Comparison of ENCODE assay signal across 23 mouse cellular contexts in the genomic region with DNA sequence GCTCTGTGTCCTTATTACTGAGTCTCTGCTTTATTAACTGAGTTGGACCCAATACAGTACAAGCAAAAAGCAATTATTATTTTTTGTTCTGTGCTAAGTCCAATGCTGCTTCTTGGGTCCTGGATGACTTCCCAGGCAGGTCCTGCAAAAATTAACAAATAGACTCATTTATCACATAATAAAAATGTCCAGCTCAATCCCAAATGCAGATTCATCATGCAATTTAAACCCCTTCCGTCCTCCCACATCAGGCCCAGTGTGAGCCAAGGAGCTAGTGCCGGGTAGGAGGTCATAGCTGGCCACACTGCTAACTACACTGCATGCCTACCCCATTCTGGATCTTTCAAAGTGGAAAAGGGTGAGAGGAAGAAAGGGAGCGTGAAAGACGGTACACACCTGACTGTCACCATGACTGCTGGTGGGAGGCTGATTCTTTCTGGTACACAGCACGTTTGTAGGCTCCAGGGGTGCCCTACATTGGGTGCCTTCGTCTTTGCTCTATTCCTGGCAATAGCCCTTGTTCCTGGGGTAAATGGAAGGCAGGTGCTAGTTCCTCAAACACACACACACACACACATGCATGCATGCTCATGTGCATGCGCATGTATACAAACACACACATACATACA.
A peak's percentile ranks its signal among the peaks of the same experiment; 100 is the strongest.
DNase-seq lines count a peak whose midpoint lies in the region; ATAC-seq and TF ChIP-seq lines count a peak whose summit lies in the region.
"Had no signal": no experiment of that assay in that cellular context is flagged by ENCODE, and none has a peak within 500 bp of the region (broad histone marks: within the 10 kb centered on the region; RNA-seq: fewer than 3 reads in every experiment).

No protein-coding gene starts in this region.

- peaks cover 3% of the 10 kb centered on the region for H3K9me3 ChIP-seq in lung, embryonic 16.5 days (ENCODE audit: control insufficient read depth, low read length)
- no peaks in the 10 kb centered on the region for H3K9me3 ChIP-seq in forebrain, embryonic 12.5 days
- H3K9me3 ChIP-seq: embryonic facial prominence, embryonic 15.5 days; forebrain, embryonic 15.5 days; hindbrain, embryonic 12.5 days; midbrain, embryonic 10.5 days; neural tube, embryonic 15.5 days had no signal

- ATAC-seq in lung, embryonic 16.5 days (ENCODE audit: low read depth) = no peak
- ATAC-seq in cerebellum, adult (ENCODE audit: insufficient number of reproducible peaks, low FRiP score, low TSS enrichment) = no peak
- no peak for ATAC-seq in forebrain, embryonic 12.5 days (ENCODE audit: low FRiP score)
- ATAC-seq: CD4-positive, CD25-positive, alpha-beta regulatory T cell, adult 4 months; forebrain, embryonic 15.5 days; lung, postnatal 0 days had no signal

- 58% methylated on average over 7 of the region's 7 CpGs for WGBS in kidney, adult 2 months
- WGBS in lung, embryonic 16.5 days = 73% methylated on average over 7 of the region's 7 CpGs
- 79% methylated on average over 7 of the region's 7 CpGs for WGBS in lung, adult 2 months
- WGBS in forebrain, embryonic 12.5 days = 88% methylated on average over 7 of the region's 7 CpGs

- H3K9ac ChIP-seq in lung, embryonic 16.5 days (ENCODE audit: low read length) = no peak overlapping the region
- H3K9ac ChIP-seq in forebrain, embryonic 12.5 days = no peak overlapping the region
- H3K9ac ChIP-seq: embryonic facial prominence, embryonic 15.5 days; forebrain, embryonic 15.5 days; hindbrain, embryonic 12.5 days; liver, embryonic 14.5 days; neural tube, embryonic 15.5 days had no signal

- peak; percentile 5 for DNase-seq in kidney, adult 2 months
- no peak for DNase-seq in kidney, adult 18-20 months
- DNase-seq in lung, adult 2 months = no peak
- peak; percentile 40 to 41 for DNase-seq in thymus, postnatal 10 days (ENCODE audit: low spot score in 2 of 2)
- DNase-seq: adrenal gland, postnatal 14 days; cerebellum, adult 8-10 months; cerebellum, postnatal 36 days; gastrocnemius, postnatal 10 days; right cerebral cortex, adult 18-20 months; right cerebral cortex, postnatal 4 days had no signal

- H3K27me3 ChIP-seq in kidney, adult 2 months (replicated peaks; ENCODE audit: control insufficient read depth, insufficient read depth, low read length) = no peaks in the 10 kb centered on the region
- H3K27me3 ChIP-seq in lung, embryonic 16.5 days (ENCODE audit: control insufficient read depth, insufficient read depth, low read depth, low read length) = no peaks in the 10 kb centered on the region
- no peaks in the 10 kb centered on the region for H3K27me3 ChIP-seq in forebrain, embryonic 12.5 days
- H3K27me3 ChIP-seq: embryonic facial prominence, embryonic 15.5 days; forebrain, embryonic 15.5 days; hindbrain, embryonic 12.5 days; neural tube, embryonic 15.5 days had no signal

- no peak overlapping the region for H3K4me2 ChIP-seq in lung, embryonic 16.5 days (ENCODE audit: low read depth, low read length)
- H3K4me2 ChIP-seq in forebrain, embryonic 12.5 days = no peak overlapping the region
- H3K4me2 ChIP-seq: embryonic facial prominence, embryonic 15.5 days; forebrain, embryonic 15.5 days; heart, embryonic 11.5 days; hindbrain, embryonic 12.5 days; neural tube, embryonic 15.5 days had no signal

- H3K4me3 ChIP-seq in kidney, adult 2 months (ENCODE audit: insufficient read depth, low read depth, low read length) = no peak overlapping the region
- no peak overlapping the region for H3K4me3 ChIP-seq in lung, embryonic 16.5 days (ENCODE audit: low read length)
- H3K4me3 ChIP-seq in lung, adult 2 months (replicated peaks; ENCODE audit: extremely low read depth, low read depth, low read length) = no peak overlapping the region
- no peak overlapping the region for H3K4me3 ChIP-seq in forebrain, embryonic 12.5 days (replicated peaks)
- H3K4me3 ChIP-seq: embryonic facial prominence, embryonic 15.5 days; forebrain, embryonic 15.5 days; hindbrain, embryonic 12.5 days; left cerebral cortex, adult 2 months; midbrain, embryonic 10.5 days; neural tube, embryonic 15.5 days had no signal

- no peak for TF ChIP-seq CTCF in kidney, adult 2 months (conservative IDR thresholded peaks at IDR 0.05; ENCODE audit: insufficient read depth, insufficient read length, low read depth, low read length)
- TF ChIP-seq CTCF in lung, adult 2 months (IDR thresholded peaks at IDR 0.05; ENCODE audit: insufficient read depth, low read length) = no peak

- H3K27ac ChIP-seq in kidney, adult 2 months (ENCODE audit: insufficient read depth, low read depth, low read length) = no peak overlapping the region
- peak overlapping the region; percentile 32; the same call in 1 of the 2 replicates for H3K27ac ChIP-seq in lung, embryonic 16.5 days (ENCODE audit: low read length)
- no peak overlapping the region for H3K27ac ChIP-seq in forebrain, embryonic 12.5 days
- H3K27ac ChIP-seq: embryonic facial prominence, embryonic 15.5 days; forebrain, embryonic 15.5 days; hindbrain, embryonic 12.5 days; left cerebral cortex, adult 2 months; liver, embryonic 14.5 days; midbrain, embryonic 10.5 days; neural tube, embryonic 15.5 days had no signal

- H3K36me3 ChIP-seq in kidney, adult 2 months (ENCODE audit: control insufficient read depth, insufficient read depth, low read length) = no peaks in the 10 kb centered on the region
- no peaks in the 10 kb centered on the region for H3K36me3 ChIP-seq in lung, embryonic 16.5 days (ENCODE audit: control insufficient read depth, insufficient read depth, low read length)
- no peaks in the 10 kb centered on the region for H3K36me3 ChIP-seq in forebrain, embryonic 12.5 days (replicated peaks)
- H3K36me3 ChIP-seq: embryonic facial prominence, embryonic 15.5 days; forebrain, embryonic 15.5 days; hindbrain, embryonic 12.5 days; midbrain, embryonic 10.5 days; neural tube, embryonic 15.5 days had no signal

- TF ChIP-seq POLR2A in kidney, adult 2 months (IDR thresholded peaks at IDR 0.05; ENCODE audit: low read depth, low read length) = no peak
- TF ChIP-seq POLR2A in lung, adult 2 months (IDR thresholded peaks at IDR 0.05; ENCODE audit: borderline replicate concordance, extremely low read depth, low read depth, low read length) = no peak

- H3K4me1 ChIP-seq in kidney, adult 2 months (ENCODE audit: control insufficient read depth, insufficient read depth, low read length) = no peaks in the 10 kb centered on the region
- peaks cover 7% of the 10 kb centered on the region; the same call in 1 of the 2 replicates for H3K4me1 ChIP-seq in lung, embryonic 16.5 days (replicated peaks; ENCODE audit: control insufficient read depth, insufficient read depth, low read length)
- no peaks in the 10 kb centered on the region for H3K4me1 ChIP-seq in lung, adult 2 months (ENCODE audit: control insufficient read depth, insufficient read depth, low read length)
- H3K4me1 ChIP-seq in forebrain, embryonic 12.5 days = no peaks in the 10 kb centered on the region
- H3K4me1 ChIP-seq: embryonic facial prominence, embryonic 15.5 days; forebrain, embryonic 15.5 days; hindbrain, embryonic 12.5 days; midbrain, embryonic 10.5 days; neural tube, embryonic 15.5 days had no signal

Comparison
In these comparisons a context has a peak if more than half of its experiments do, and no peak if none do; other contexts are left out.
1. DNase-seq: peak in kidney, adult 2 months (single experiment) and thymus, postnatal 10 days (2 of 2); none in kidney, adult 18-20 months (single experiment) and lung, adult 2 months (single experiment).